Mouse (Mus musculus) MN1 (cell line): ENCODE measurements around the gene Acsf3.

Source experiments
- DNase-seq: peaks from one replicate; pipeline ENCODE4 v3.0.0-alpha.2; 2016; ENCODE audit warnings: low spot score

Gene Acsf3

GRCm38 (mm10) chr8:122775285-122776155 lies at the start of gene Acsf3:
Gene Acsf3 (plus strand): TSS chr8:122775486.
- DNase-seq: peak; percentile 70

GRCm38 (mm10) chr8:122726789-122727188 lies 48.5 kb upstream of the Acsf3 start:
- no peak for DNase-seq

GRCm38 (mm10) chr8:122727412-122727811 lies 47.9 kb upstream of the Acsf3 start:
- DNase-seq: no peak

- no peak for DNase-seq
Observed at GRCm38 (mm10) chr8:122728630-122729029, 46.7 kb upstream of the Acsf3 start.

- no peak for DNase-seq
Observed at GRCm38 (mm10) chr8:122735110-122735509, 40.2 kb upstream of the Acsf3 start.

- DNase-seq: no peak
Observed at GRCm38 (mm10) chr8:122735542-122736473, 39.5 kb upstream of the Acsf3 start.

- no peak for DNase-seq
Observed at GRCm38 (mm10) chr8:122736623-122737022, 38.7 kb upstream of the Acsf3 start.

- no peak for DNase-seq
Observed at GRCm38 (mm10) chr8:122737071-122737470, 38.2 kb upstream of the Acsf3 start.

- no peak for DNase-seq
Observed at GRCm38 (mm10) chr8:122737886-122738285, 37.4 kb upstream of the Acsf3 start.

- peak; percentile 51 for DNase-seq
Observed at GRCm38 (mm10) chr8:122739102-122739725, 36.1 kb upstream of the Acsf3 start.

- DNase-seq: no peak
Observed at GRCm38 (mm10) chr8:122742471-122742870, 32.8 kb upstream of the Acsf3 start.

GRCm38 (mm10) chr8:122745022-122745749 lies 30.1 kb upstream of the Acsf3 start:
- DNase-seq: peak; percentile 42

- peak; percentile 53 for DNase-seq
Observed at GRCm38 (mm10) chr8:122745750-122746275, 29.5 kb upstream of the Acsf3 start.

GRCm38 (mm10) chr8:122746439-122746838 lies 28.8 kb upstream of the Acsf3 start:
- peak; percentile 46 for DNase-seq

- DNase-seq: no peak
Observed at GRCm38 (mm10) chr8:122747825-122748224, 27.5 kb upstream of the Acsf3 start.

- DNase-seq: peak; percentile 74
Observed at GRCm38 (mm10) chr8:122749333-122749958, 25.8 kb upstream of the Acsf3 start.

- peak; percentile 63 for DNase-seq
Observed at GRCm38 (mm10) chr8:122751342-122751741, 23.9 kb upstream of the Acsf3 start.

- DNase-seq: no peak
Observed at GRCm38 (mm10) chr8:122752111-122752721, 23.1 kb upstream of the Acsf3 start.

GRCm38 (mm10) chr8:122758597-122758996 lies 16.7 kb upstream of the Acsf3 start:
- DNase-seq: no peak

GRCm38 (mm10) chr8:122760116-122760515 lies 15.2 kb upstream of the Acsf3 start:
- DNase-seq: no peak
